Mouse (Mus musculus) heart, postnatal 0 days (tissue): ENCODE measurements around the gene Prune2. TPM values are rescaled to one million over a fixed set of nuclear protein-coding genes. Genes with fewer than 3 reads are reported as not detected.

Source experiments
- ATAC-seq: fragments of 200-750 bp; cut with Nextera tagmentation; 2 replicates; pipeline ENCODE4 v1.8.0; 2017; ENCODE audit warnings: low read depth, moderate number of reproducible peaks, moderate library complexity; ENCODE audit not compliant: insufficient read depth
- DNase-seq: peaks from one replicate; pipeline ENCODE4 v3.0.0-alpha.2; 2016; ENCODE audit warnings: low spot score
- H3K27ac ChIP-seq: fragments of 300-500 bp; sonication (generic); 2 replicates; pipeline ENCODE4 v1.5.1; 2014; ENCODE audit warnings: low read depth, mild to moderate bottlenecking
- H3K27me3 ChIP-seq: fragments of 300-500 bp; sonication (generic); 2 replicates; pipeline ENCODE4 v1.6.1; 2014; ENCODE audit warnings: low read length, mixed read lengths; ENCODE audit not compliant: control insufficient read depth, insufficient read depth
- H3K36me3 ChIP-seq: fragments of 300-500 bp; sonication (generic); replicated peaks from 2 replicates; pipeline ENCODE4 v1.6.1; 2014; ENCODE audit warnings: low read length, mixed read lengths; ENCODE audit not compliant: control insufficient read depth, insufficient read depth
- H3K4me1 ChIP-seq: fragments of 300-500 bp; sonication (generic); 2 replicates; pipeline ENCODE4 v1.6.1; 2014; ENCODE audit warnings: antibody characterized with exemption; ENCODE audit not compliant: control insufficient read depth, insufficient read depth
- H3K4me2 ChIP-seq: fragments of 300-500 bp; sonication (generic); 2 replicates; pipeline ENCODE4 v1.6.1; 2014; ENCODE audit warnings: low read depth, mild to moderate bottlenecking, low read length, moderate library complexity
- H3K4me3 ChIP-seq: fragments of 300-500 bp; sonication (generic); 2 replicates; pipeline ENCODE4 v1.5.1; 2014; ENCODE audit warnings: low read depth, low read length
- H3K9ac ChIP-seq: fragments of 300-500 bp; sonication (generic); replicated peaks from 2 replicates; pipeline ENCODE4 v1.6.1; 2014; ENCODE audit warnings: low read depth, low read length, mixed read lengths
- H3K9me3 ChIP-seq: fragments of 300-500 bp; sonication (generic); replicated peaks from 2 replicates; pipeline ENCODE4 v1.6.1; 2016; ENCODE audit warnings: low read length; ENCODE audit not compliant: control insufficient read depth
- CTCF ChIP-seq: IDR thresholded peaks from 2 replicates; pipeline ENCODE4 v1.5.1; 2016; ENCODE audit warnings: antibody characterized with exemption, control low read depth, low read depth
- EP300 ChIP-seq: IDR thresholded peaks from 2 replicates; pipeline ENCODE4 v1.6.1; 2016; ENCODE audit warnings: antibody characterized with exemption, low read depth
- WGBS: fragments of 180-500 bp; shearing (Covaris S2); extraction: QIAGEN DNeasy Blood & Tissue Kit; methylation state at CpG from one replicate; pipeline ENCODE4 v1.1.7; 2014; 5-methylcytosine and 5-hydroxymethylcytosine counted together
- polyA plus RNA-seq: library from polyadenylated mRNA; unstranded; fragments of >200 nt; fragmentation: Nextera tagmentation; extraction: Ambion mirVana; gene quantifications from 2 replicates; pipeline ENCODE4 v1.2.1, GENCODE M21; 2015
- total RNA-seq: library from RNA; depleted of rRNA; stranded (reverse); fragments of >200 nt; gene quantifications from 2 replicates; pipeline ENCODE4 v1.2.3, GENCODE M21; 2014; ENCODE audit warnings: low replicate concordance

Gene Prune2
- total and polyA plus RNA-seq, 2 experiments from 2014 or later, result 4.6 to 10.5 TPM

DNA sequence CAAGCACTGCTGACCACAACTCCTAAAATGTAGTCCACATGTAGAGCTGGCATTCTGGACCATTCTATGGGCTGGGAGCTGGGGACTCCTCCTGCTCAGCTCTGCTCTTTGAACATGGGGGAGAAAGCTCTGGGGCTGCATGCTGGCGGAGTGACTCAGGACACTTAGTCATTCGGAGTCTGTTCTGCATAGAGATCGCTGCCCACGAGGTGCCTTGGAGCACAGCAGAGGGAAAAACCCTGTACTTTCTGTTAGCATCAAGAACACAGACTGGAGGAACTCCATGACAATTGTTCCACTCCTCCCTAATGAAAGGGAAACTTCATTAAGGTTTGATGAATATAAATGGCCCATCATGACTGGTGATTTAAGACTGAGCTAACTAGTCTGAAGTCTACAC lies 68.8 kb downstream of the Prune2 start:
- H3K27me3 ChIP-seq, result no peaks in the 10 kb centered on the region
- H3K36me3 ChIP-seq, result no peaks in the 10 kb centered on the region
- H3K9ac ChIP-seq, result no peak overlapping the region
- ATAC-seq, result no peak
- DNase-seq, result no peak
- H3K4me2 ChIP-seq, result no peak overlapping the region
- 69% methylated on average over 4 of the region's 4 CpGs for WGBS
- no peak overlapping the region for H3K27ac ChIP-seq
- no peak overlapping the region for H3K4me3 ChIP-seq
- TF ChIP-seq CTCF, result no peak
- TF ChIP-seq EP300, result no peak
- H3K9me3 ChIP-seq, result no peaks in the 10 kb centered on the region
- H3K4me1 ChIP-seq, result no peaks in the 10 kb centered on the region

DNA sequence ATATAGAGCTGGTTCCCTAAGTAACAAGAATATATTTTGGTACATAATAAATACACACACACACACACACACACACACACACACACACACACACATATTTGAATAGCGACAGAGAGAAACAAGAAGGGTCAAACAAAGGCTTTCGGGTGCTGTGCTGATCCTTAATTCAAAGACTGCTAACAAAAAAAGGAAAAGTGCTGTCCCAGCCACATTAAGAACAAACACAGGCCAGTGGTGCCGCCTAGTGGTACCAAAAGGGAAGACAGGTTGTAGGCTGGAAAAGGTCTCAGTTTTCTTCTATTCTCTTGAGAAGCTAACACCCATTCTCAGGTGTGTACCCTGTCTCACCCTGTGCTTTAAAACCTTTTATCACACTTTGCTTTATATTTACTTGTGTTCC lies 74.4 kb downstream of the Prune2 start:
- no peak overlapping the region for H3K9ac ChIP-seq
- TF ChIP-seq EP300 (no peak), CTCF (peak; percentile 89)
- WGBS, result 13% methylated on average over 3 of the region's 3 CpGs
- no peaks in the 10 kb centered on the region for H3K4me1 ChIP-seq
- no peaks in the 10 kb centered on the region for H3K9me3 ChIP-seq
- H3K4me3 ChIP-seq, result no peak overlapping the region
- DNase-seq (peak; percentile 17), ATAC-seq (no peak)
- H3K4me2 ChIP-seq, result no peak overlapping the region
- no peak overlapping the region for H3K27ac ChIP-seq
- no peaks in the 10 kb centered on the region for H3K27me3 ChIP-seq
- no peaks in the 10 kb centered on the region for H3K36me3 ChIP-seq

DNA sequence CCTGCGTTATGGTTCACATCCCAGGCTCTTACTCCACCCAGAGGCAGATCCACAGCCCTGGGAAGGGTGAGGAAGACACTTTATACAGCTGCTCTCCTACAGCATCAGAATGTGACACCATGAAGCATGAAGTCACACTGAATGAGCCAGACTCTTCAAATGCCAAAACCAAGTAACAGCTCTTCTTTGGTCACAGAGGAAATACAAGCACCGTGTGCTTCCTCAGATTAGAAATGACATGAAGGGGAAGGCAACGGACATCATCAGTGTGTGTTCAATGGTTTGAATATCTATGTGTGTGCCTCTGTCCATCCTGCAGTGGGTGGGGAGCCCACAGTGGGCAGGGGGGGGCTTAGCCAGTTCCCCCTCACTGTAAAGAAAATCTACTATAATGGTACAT lies 76.4 kb downstream of the Prune2 start:
- no peak overlapping the region for H3K4me3 ChIP-seq
- no peak overlapping the region for H3K4me2 ChIP-seq
- ATAC-seq (no peak), DNase-seq (no peak)
- H3K27ac ChIP-seq, result no peak overlapping the region
- H3K27me3 ChIP-seq, result no peaks in the 10 kb centered on the region
- H3K9me3 ChIP-seq, result no peaks in the 10 kb centered on the region
- 46% methylated on average over 3 of the region's 3 CpGs for WGBS
- H3K36me3 ChIP-seq, result no peaks in the 10 kb centered on the region
- H3K9ac ChIP-seq, result no peak overlapping the region
- no peak for TF ChIP-seq EP300
- TF ChIP-seq CTCF, result no peak
- H3K4me1 ChIP-seq, result no peaks in the 10 kb centered on the region

DNA sequence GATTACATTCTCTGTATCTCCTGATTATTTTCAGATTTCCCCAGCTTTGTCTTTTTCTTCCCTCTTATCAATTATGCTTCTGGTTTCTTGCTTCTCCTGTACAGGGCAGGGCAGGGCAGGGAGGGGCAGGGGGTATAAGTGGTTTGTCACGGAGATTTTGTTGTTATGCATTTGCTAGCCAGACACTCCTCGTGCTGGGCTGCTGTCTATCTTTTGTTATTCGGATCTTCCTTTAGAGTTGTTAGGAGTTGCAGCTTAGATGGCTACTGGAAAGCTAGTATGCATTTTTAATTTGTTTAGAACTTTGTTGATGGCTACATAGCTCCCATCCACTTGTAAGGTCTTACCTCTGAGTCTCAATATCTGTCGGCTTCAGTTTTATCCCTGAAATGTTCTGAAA lies 91.0 kb downstream of the Prune2 start:
- 67% methylated on average over 4 of the region's 4 CpGs for WGBS
- Histone ChIP-seq H3K4me2 (no peak overlapping the region), H3K4me1 (no peaks in the 10 kb centered on the region), H3K4me3 (no peak overlapping the region), H3K9me3 (no peaks in the 10 kb centered on the region), H3K36me3 (no peaks in the 10 kb centered on the region), H3K9ac (no peak overlapping the region), H3K27ac (no peak overlapping the region), H3K27me3 (no peaks in the 10 kb centered on the region)
- ATAC-seq (no peak), DNase-seq (no peak)
- TF ChIP-seq EP300 (no peak), CTCF (no peak)

DNA sequence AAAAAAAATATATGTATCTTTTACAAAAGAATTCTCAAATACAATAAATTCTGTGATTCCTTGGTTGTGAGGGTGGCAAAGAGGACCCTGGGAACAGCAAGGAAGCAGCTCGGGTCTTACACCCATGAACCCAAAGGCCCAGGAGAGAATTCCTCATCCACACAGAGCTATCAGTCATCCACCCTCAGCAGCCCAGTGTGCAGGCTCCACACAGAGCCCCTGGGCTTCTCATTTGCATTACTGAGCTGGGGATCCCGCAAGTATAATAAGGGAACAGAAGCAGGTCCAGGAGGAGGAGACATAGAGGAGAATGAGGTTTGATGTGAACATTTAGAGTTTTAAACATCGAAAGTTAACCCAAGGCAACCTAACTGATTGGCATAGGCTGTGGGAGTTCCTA lies 100.0 kb downstream of the Prune2 start:
- ATAC-seq, result no peak
- Histone ChIP-seq H3K36me3 (no peaks in the 10 kb centered on the region), H3K27me3 (no peaks in the 10 kb centered on the region), H3K9me3 (no peaks in the 10 kb centered on the region), H3K4me3 (no peak overlapping the region), H3K4me2 (no peak overlapping the region), H3K27ac (no peak overlapping the region), H3K9ac (no peak overlapping the region), H3K4me1 (no peaks in the 10 kb centered on the region)
- WGBS, result 52% methylated on average over 3 of the region's 3 CpGs
- TF ChIP-seq EP300 (no peak), CTCF (no peak)
- no peak for DNase-seq

DNA sequence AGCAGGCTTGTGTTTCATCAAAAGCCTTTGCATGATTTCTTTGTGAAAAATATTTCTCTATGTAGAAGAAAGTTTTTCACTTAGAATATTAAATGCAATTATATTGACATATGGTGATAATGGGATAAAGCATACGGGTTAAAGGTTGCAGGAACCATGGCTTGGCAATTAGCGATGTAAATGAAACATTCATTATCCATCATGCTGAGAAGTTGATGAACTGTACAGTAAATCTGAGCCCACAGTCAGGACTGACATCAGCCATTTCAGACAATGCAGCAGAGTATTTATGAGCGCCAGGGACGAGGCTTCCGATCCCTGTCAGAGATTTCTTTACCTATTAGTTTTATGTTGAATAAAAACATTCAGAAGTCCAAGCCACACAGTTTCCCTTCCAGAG lies 104.2 kb downstream of the Prune2 start:
- DNase-seq, result no peak
- H3K4me2 ChIP-seq, result no peak overlapping the region
- 87% methylated on average over 5 of the region's 5 CpGs for WGBS
- H3K36me3 ChIP-seq, result no peaks in the 10 kb centered on the region
- no peaks in the 10 kb centered on the region for H3K9me3 ChIP-seq
- no peaks in the 10 kb centered on the region for H3K27me3 ChIP-seq
- ATAC-seq, result no peak
- no peaks in the 10 kb centered on the region for H3K4me1 ChIP-seq
- no peak overlapping the region for H3K4me3 ChIP-seq
- no peak overlapping the region for H3K9ac ChIP-seq
- no peak for TF ChIP-seq EP300
- TF ChIP-seq CTCF, result no peak
- H3K27ac ChIP-seq, result no peak overlapping the region
